Mouse (Mus musculus): ENCODE measurements at regions not wholly inside any gene's neighbourhood (a gene's known extent, or its start where the extent isn't known, plus 50 kb on each side); places are given as distances from the start of the nearest gene placed in this dataset.

- no peaks in the 10 kb centered on the region for H3K9me3 ChIP-seq (ENCODE audit: control insufficient read depth, low read length)
- 72% methylated on average over 16 of the region's 16 CpGs for WGBS
These were observed 61.7 kb upstream of the Gm15217 start for GRCm38 (mm10) chr14:46317406-46318045.

GRCm38 (mm10) chr14:46328064-46328463 lies 51.1 kb upstream of the Gm15217 start:
- no peak overlapping the region for H3K27ac ChIP-seq (replicated peaks; ENCODE audit: low read depth, low read length)
- DNase-seq (ENCODE audit: low spot score) (no peak), ATAC-seq (ENCODE audit: low FRiP score, low read depth) (no peak)
- TF ChIP-seq POLR2A (IDR thresholded peaks at IDR 0.05; ENCODE audit: borderline replicate concordance, extremely low read depth, insufficient read depth, insufficient read length) = no peak
- H3K4me3 ChIP-seq (replicated peaks; ENCODE audit: low read length) = no peak overlapping the region
- H3K4me2 ChIP-seq (replicated peaks; ENCODE audit: low read depth, low read length, severe bottlenecking) = no peak overlapping the region
- no peaks in the 10 kb centered on the region for H3K27me3 ChIP-seq (ENCODE audit: control insufficient read depth, insufficient read depth, low read length)
- H3K4me1 ChIP-seq (ENCODE audit: control insufficient read depth, insufficient read depth, low read length) = no peaks in the 10 kb centered on the region
- H3K9me3 ChIP-seq (ENCODE audit: control insufficient read depth, low read length) = no peaks in the 10 kb centered on the region
- H3K36me3 ChIP-seq (ENCODE audit: control insufficient read depth, insufficient read depth, low read length) = no peaks in the 10 kb centered on the region
- 30% methylated on average over 3 of the region's 3 CpGs for WGBS
- H3K9ac ChIP-seq (ENCODE audit: low read depth, low read length, severe bottlenecking) = no peak overlapping the region

More at GRCm38 (mm10) chr14:46317406-46318045, 61.7 kb upstream of the Gm15217 start:
- no peak overlapping the region for H3K9ac ChIP-seq (ENCODE audit: low read depth, low read length, severe bottlenecking)
- H3K27ac ChIP-seq (replicated peaks; ENCODE audit: low read depth, low read length) = no peak overlapping the region
- ATAC-seq (ENCODE audit: low FRiP score, low read depth) = no peak
- H3K36me3 ChIP-seq (ENCODE audit: control insufficient read depth, insufficient read depth, low read length) = no peaks in the 10 kb centered on the region
- no peaks in the 10 kb centered on the region for H3K27me3 ChIP-seq (ENCODE audit: control insufficient read depth, insufficient read depth, low read length)
- no peak for DNase-seq (ENCODE audit: low spot score)
- H3K4me2 ChIP-seq (replicated peaks; ENCODE audit: low read depth, low read length, severe bottlenecking) = no peak overlapping the region
- no peaks in the 10 kb centered on the region for H3K4me1 ChIP-seq (ENCODE audit: control insufficient read depth, insufficient read depth, low read length)
- TF ChIP-seq POLR2A (IDR thresholded peaks at IDR 0.05; ENCODE audit: borderline replicate concordance, extremely low read depth, insufficient read depth, insufficient read length) = no peak
- H3K4me3 ChIP-seq (replicated peaks; ENCODE audit: low read length) = no peak overlapping the region

Data from limb, embryonic 14.5 days (tissue).